Mouse (Mus musculus) bone marrow, adult 2 months (tissue): ENCODE data around the gene Adig.
A peak's percentile ranks its signal among the peaks of the same experiment; 100 is the strongest.

Source experiments
- CTCF ChIP-seq: fragments of 200-500 bp; IDR thresholded peaks from 2 replicates; pipeline ENCODE4 v1.5.1; 2011; ENCODE audit warnings: low read length, control low read depth; ENCODE audit not compliant: control insufficient read depth, insufficient read depth
- POLR2A ChIP-seq: fragments of 200-500 bp; IDR thresholded peaks from 2 replicates; pipeline ENCODE4 v1.6.1; 2011; ENCODE audit warnings: low read depth, mild to moderate bottlenecking, control low read depth, low read length, borderline replicate concordance; ENCODE audit not compliant: control insufficient read depth

DNA sequence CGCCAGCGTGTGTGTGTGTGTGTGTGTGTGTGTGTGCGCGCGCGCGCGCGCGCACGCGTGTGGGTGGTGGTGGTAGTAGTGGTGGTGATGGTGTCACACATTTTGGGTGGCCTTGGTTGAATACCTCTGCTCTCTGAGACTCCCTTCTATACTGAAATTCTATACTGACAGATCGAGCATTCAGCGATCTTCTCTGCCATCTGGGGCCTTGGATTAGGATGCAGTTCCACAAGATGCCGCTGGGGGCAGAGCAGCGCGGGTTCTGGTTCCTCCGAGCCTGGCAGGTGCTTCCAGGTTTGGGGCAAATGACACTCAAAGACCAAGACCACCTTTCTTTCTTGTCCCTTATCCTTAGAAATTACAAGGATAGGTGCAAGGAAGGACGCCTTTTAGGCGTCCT, 53.8 kb downstream of the Adig start:
- TF ChIP-seq CTCF (peak; percentile 82), POLR2A (no peak)
